Mouse (Mus musculus) right cerebral cortex, postnatal 4 days (tissue): ENCODE results near the gene Morc3.

Source experiments
- DNase-seq: peaks from one replicate; pipeline ENCODE4 v3.0.0-alpha.2; 2022

Morc3 gene

DNA sequence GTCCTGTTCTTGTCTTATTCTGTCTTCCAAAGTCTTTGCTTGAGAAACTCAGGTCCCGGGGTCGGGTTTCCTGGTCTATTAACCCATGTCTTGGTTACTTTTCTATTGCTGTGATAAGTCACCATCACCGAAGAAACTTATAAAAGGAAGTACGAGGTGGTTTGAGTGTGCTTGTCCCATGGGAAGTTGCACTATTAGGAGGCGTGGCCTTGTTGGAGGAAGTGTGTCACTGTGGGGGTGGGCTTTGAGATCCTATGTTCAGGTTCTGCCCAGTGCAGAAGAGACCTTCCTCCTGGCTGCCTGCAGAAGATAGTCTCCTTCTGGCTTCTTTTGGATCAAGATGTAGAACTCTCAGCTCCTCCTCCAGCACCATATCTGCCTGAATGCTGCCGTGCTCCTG, 56.6 kb downstream of the Morc3 start:
- no peak for DNase-seq

DNA sequence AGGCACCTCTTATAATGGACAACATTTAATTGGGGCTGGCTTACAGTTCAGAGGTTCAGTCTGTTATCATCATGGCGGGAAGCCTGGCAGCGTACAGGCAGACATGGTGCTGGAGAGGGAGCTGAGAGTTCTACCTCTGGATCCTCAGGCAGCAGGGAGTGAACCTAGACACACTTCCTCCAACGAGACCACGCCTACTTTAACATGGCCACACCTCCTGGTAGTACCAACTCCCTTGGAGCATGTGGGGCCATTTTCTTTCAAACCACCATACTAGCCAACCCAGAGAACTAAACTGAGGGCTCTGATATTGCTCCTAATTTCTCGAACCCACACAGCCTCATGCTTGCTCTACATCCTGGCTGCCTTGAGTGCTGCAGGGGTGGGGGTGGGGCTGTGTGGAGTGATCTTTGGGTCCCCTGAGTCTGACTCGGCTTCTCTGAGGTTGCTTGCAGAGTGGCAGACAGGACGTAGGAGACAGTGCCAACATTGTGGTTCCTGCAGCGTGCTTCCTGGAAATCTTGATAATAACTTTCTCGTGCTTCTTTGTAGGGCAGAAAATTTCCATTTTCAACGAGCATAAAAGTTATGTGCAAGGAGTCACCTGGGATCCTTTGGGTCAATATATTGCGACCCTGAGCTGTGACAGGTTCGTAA, 59.2 kb downstream of the Morc3 start:
- DNase-seq: no peak

DNA sequence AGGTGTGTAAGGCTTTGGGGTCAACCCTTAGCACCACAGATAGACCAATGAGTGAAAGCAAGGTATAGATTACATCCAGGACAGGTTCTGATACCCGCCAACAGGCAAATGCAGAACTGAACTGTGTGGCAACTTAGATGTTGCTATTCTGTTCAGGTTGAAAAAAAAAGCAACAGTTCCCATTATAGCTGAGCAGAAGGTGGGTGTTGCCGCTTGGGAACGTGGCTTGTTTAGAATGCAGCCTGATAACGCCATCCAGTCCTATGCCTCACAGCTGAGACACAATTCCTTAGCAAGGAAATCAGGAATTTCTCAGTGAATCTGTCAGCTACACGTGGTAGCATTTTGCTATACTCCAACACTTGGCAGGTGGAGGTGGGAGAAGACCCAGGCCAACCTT, 61.4 kb downstream of the Morc3 start:
- no peak for DNase-seq

- DNase-seq: no peak
These were observed 71.1 kb downstream of the Morc3 start for GRCm38 (mm10) chr16:93903027-93903426.

GRCm38 (mm10) chr16:93906156-93907014, 74.5 kb downstream of the Morc3 start:
- DNase-seq: peak; percentile 70

DNA sequence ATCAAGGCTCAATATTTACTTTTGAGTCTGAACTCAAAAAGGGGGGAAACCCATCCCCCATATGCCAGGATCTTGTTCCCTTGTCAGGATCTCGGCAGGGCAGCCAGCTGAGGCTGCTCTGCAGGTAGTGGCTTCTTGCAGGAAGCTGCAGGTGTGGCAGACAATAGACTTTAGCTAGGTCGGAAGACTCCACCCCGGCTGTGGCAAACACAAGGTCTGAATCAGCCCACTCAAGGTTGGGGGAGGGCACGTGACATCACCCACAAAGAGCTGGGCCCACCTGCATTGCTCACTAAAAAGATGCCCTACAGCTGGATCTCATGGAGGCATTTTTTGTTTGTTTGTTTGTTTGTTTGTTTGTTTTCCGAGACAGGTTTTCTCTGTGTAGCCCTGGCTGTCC, 75.8 kb downstream of the Morc3 start:
- no peak for DNase-seq

DNA sequence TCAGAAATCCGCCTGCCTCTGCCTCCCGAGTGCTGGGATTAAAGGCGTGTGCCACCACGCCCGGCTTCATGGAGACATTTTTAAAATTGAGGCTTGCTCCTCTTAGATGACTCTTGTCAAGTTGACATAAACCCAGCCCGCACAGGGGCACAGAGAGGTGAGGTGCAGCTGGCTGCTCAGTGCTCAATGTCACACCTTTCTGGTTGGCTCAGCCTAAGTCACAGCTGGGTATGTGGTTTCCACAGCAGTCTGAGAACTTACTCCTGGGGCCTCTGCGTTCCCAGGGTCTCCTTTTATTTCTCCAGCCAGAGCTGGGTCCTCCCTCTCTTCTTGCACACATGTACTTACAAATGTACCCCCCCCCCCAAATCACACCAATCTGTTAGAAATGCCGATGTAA, 76.3 kb downstream of the Morc3 start:
- DNase-seq: no peak

GRCm38 (mm10) chr16:93909936-93910335, 78.0 kb downstream of the Morc3 start:
- DNase-seq: no peak

- DNase-seq: no peak
These were observed 79.1 kb downstream of the Morc3 start for GRCm38 (mm10) chr16:93910735-93911665.

GRCm38 (mm10) chr16:93912158-93912557, 80.2 kb downstream of the Morc3 start:
- DNase-seq: no peak

- DNase-seq: no peak
These were observed 80.9 kb downstream of the Morc3 start for GRCm38 (mm10) chr16:93912808-93913207.

DNA sequence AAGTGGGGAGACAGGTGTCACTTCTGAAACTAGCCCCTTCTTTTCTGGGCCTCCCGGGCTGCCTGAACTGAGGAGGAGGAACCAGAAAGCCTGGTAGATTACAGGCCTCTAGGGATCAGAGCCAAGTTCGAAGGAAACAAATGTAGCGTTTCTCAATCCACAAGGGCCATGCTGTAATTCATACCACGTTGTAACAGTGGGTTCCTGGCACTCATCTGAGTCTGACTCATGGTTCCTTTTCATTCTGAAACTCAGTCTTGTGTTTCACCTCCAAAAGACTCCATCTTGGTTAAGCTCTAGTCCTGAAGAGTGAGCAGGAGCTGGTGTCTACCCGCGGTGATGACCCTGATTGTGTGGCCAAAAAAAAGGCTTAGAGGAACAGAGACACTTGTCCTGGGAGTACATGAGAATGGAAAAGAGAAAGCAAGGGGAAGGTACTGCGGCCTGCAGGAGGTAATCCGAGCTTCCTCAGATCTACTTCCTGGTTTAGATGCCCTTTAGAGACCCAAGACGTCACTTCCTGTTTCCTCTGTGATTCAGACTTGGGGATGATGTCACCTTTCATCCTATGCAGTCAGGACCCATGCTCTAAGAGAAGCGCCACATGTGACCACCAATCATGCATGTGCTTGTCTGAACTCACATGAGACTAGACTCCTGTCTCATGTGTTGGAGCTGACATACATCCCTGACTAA, 82.1 kb downstream of the Morc3 start:
- no peak for DNase-seq

DNA sequence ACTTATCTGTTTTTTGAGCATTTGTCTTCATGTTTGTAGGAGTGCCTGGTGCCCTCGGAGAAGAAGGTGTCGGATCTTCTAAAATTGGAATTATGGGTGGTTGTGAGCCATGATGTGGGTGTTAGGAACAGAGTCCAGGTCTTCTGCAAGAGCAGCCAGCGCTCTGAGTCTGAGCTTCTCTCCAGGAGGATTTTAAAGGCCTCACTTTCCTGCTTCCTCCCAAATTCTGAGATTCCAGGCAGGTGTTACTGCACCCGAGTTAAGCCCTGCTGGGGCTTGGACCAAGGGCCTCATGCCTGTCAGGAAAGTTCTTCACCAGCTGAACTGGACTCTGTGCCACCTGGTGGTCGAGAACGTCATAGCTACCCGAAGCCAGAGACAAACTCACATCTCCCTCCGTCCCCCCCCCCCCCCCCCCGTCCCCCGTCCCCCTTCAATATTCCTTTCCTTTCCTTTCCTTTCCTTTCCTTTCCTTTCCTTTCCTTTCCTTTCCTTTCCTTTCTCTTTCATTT, 83.5 kb downstream of the Morc3 start:
- peak; percentile 46 for DNase-seq

- DNase-seq: peak; percentile 95
These were observed 86.1 kb downstream of the Morc3 start for GRCm38 (mm10) chr16:93917712-93918678.

- DNase-seq: no peak
These were observed 86.7 kb downstream of the Morc3 start for GRCm38 (mm10) chr16:93918679-93919060.

GRCm38 (mm10) chr16:93919189-93919588, 87.3 kb downstream of the Morc3 start:
- DNase-seq: no peak

- no peak for DNase-seq
These were observed 88.8 kb downstream of the Morc3 start for GRCm38 (mm10) chr16:93920673-93921072.

- DNase-seq: no peak
These were observed 91.0 kb downstream of the Morc3 start for GRCm38 (mm10) chr16:93922835-93923389.

DNA sequence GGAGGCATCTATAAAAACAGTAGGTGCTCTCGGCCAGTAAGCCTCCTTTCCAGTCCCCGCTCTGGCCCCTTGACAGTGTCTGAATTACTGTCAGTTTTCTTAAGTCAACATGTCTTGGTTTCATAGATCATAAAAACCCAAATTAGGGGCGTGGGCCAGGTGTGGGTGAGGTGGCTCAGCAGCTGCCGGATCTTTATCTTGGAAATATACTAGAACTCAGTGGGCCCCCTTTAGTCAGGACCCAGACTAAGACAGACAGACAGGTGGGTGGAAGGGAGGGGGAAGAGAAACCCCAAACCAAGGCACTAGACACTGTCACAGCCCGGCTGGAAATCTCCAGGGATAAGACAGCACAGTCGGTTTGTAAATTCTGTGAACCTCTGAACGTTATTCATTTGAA, 91.9 kb downstream of the Morc3 start:
- no peak for DNase-seq
